Mouse (Mus musculus): ENCODE measurements around the gene Itga2b.

Gene Itga2b

DNA sequence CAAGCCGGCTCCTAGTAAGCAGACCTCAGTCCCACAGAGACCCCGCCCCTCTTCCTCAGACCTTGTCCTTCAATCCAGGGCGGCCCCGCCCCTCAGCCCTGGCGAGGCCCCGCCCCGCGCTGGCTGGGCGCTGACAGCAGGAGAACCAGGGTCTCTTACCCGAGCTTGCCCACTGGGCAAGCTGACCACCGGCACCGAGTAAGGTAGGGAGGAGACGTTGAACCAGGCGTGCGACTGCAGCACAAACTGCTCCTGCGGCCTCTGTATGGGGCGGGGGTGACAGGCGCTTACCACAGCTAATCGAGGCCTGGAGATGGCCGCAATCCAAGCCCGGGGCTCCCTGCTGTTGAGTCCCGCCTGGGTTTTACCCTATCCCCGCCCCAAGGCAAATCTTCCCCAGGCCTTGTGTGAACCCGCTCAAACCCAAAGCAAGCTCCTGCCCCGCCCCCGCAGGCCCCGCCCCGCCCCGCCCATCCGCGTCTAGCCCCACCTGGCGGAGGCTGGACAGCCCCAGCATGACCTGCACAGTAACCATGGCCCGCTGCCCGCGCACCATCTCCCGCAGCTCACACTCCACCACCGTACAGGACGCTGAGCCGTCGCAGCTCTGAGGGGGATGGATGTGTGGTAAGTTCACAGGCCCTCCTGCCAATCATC, 14.1 kb downstream of the Itga2b start:
- DNase-seq (ENCODE audit: low spot score): peak; percentile 84

DNA sequence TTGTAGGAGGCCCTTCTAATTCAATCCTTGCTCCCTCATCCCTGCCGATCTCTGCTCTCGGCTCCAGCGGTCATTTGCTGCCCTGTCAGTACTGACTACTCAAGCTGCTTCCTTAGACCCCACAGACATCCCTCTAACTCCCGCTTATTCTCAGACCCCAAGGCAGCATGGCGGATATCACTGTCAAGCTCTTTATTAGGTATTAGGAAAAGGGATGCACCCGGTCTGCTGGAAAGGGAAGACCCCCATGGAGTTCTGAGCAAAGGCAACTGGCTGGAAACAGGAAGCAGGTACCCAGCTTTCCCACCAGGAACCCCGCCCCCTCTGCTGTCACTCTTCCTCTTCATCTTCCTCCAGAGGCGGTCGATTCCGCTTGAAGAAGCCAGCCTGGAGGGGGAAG, 16.8 kb downstream of the Itga2b start:
- no peak for DNase-seq (ENCODE audit: low spot score)

DNA sequence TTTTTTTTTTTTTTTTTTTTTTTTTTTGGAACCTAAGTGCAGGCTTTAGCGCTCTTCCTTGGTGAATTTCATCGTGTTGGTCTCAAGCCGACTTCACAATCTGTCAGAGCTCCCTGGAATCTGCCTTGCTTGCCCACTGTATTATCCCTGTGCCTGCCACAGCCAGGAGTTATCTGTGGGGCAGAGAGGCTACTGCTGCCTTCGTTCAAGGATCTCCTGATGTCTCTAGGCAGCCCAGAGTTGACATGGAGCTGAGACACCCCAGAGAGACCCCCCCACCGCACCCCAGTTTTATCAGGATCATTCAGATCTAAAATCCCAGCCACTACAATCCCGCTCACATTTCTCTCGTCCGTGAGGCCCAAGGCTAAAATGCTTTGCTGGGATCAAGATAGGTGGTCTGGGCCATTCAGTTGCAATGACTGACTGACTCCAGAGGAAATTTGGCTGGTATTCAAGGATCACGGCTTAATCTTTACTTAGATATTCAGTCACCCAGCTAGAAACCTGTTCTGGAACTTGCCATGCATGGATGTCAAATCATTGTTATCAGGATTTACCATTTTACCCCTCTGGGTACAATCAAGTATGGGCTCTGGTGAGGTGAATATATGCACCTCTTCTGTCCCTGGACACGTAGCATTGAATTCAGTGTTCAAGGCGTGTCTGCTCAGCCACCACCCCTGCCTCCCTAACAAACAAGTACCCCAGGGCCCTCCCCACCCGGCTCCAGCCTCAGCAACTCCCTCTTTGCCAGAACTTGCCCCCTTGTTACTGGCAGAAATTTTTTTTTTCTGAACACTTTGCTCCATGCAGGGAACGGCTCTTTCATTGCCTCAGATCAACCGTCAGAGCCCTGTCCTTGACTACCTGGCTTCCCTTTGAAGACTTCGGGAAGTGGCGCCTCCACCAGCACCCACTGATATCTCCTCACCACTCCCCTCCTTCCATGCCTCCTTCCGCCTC, 20.6 kb downstream of the Itga2b start:
- no peak for DNase-seq (ENCODE audit: low spot score)

DNA sequence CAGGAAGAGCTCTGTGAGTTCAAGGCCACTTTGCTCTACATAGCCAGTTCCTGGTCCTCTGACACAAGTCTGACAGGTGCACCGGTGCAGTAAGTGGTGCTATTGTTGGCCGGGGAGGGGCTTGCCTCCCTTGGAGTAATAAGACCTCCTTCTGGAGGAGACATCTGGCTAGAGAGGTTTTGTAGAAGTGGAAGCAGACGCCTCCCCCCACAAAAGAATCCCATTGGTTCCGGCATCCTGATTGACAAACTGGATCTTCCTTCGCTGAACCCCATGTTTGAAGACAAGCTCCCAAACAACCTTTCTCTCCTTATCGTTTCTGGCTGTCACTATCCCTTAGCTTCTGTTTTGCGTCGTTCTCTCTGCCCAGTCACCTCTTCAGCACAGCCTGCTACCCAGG, 21.6 kb downstream of the Itga2b start:
- no peak for DNase-seq (ENCODE audit: low spot score)

DNA sequence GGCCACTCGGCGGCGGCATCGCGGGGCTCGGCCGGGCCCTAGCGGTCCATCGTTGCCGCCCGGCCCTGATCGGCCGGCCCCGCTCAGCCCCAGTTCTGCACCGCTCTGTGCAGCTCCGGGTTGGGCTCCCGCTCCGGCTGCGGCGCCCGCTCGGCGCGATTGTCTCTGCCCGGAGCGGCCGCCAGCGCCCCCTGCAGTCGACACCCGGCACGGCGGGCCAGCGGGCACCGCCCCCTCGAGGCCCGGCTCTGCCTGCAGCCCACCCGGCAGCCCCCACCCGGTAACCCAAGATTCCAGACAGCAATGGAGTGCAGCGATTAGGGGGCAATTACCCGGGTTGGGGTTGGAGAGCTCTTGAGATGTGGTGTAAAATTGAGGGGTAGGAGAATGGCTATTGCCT, 22.4 kb downstream of the Itga2b start, which contains the start of gene Fam171a2:
Fam171a2 (minus strand) TSS at position 186 of the 400 bp plus-strand sequence.
- peak; percentile 60 for DNase-seq (ENCODE audit: low spot score)

DNA sequence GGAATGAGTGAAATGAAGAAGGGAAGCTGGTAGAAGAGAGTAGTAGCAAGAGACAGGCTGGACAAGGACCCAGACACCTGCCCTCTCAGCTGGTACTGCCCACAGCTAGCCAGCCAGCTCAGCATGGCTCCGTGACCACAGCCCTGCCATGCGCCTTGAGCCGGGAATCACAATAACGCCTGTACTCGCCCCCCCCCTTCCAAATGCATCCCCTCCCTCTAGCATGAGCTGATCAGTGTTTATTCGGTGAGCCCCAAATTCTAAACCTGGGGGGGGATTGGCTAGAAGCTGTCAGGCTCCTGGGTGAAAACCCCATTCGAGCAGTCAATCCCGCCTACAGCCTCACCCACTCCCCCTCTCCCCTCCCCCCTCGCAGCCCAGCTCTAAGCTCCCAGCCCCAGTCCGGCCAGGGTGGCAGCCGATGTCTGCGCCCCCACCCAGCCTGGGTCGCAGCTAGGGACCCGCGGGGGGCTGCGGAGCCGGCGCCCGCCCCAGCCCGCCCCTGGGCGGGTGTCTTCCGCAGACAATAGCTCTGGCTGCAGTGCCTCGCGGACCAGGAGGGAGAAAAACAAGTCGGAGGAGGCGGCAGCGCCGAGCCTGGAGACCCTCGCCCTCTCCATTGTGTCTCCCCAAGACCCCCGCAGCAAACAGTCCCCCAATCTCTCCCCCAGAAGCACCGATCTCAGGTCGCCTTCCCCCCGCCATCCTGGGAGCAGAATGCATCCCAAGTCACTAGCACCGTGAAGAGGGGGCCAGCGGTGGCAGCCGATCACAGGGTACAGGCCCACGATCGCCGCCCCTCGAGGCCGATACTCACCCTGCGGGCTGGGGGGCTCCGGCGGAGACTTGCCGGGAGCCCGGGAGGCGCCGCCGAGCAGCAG, 23.1 kb downstream of the Itga2b start:
- no peak for DNase-seq (ENCODE audit: low spot score)

DNA sequence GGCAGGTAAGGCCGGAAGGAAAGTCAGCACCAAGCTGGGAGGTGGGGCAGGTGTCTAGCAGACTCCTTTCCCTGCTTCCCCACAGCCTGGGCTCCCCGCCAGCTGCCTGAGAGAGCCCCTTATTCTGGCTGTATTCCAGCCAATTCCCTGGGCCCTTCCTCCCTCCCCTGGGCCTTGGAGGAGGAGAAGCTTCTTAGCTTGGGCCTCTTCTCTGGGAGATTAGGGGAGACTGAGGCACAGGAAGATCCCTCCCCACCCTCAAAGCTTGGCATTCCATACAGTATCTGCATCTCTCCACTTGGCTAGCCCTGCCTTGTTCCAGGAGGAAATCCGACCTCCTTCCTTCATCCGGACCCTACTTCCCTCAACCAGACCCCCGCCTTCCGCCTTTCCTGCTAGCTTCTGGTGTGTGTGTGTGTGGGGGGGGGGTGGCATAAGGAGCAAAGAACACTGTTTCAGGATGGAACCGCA, 24.0 kb downstream of the Itga2b start:
- no peak for DNase-seq (ENCODE audit: low spot score)

DNA sequence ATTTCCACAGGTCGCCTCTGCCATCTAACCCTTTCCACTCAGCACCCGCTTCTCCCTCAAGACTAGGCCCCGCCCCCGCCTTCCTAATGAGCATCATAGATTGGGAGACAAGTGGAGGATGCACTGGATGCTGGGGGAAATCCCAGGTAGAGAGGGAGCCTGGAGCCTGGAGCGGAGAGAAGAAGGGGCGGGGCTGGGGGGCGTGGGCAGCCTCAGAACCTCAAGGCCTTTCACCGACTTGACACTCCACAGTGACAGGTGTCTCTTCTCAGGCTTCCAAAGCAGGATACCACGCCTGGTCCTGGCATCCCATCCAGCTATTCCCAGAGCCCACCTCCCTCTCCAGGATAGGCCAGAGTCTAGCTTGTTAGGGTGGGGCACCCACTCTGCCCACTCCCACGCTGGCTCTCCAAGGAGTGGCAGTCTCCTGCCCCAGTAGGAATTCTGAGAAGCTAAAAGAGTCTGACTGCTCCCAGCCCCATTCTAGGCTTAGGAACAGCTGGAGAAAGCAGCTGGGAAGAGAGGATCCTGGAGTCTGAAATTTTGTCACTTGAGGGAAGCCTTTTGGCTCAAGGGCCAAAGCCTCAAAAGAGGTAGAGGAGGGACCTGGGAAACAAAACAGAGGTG, 24.5 kb downstream of the Itga2b start:
- no peak for DNase-seq (ENCODE audit: low spot score)

DNA sequence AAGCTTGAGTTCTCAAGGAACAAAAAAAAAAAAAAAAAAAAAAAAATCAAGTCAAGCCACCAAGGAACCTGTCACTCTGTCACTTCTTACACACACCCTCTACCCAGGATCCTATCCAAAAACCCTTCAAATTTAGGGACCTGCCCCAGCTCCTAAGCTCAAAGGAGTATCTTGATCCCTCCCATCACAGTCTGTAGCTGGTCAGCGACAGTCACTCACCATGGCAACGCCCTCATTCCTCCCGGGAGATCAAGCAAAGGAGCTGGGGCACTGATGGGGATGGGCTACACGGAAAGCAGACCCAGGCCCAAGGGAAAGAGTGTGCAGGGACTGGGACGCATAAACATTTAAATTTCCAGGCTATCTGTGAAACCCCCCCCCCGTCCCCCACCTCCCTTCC, 25.1 kb downstream of the Itga2b start:
- no peak for DNase-seq (ENCODE audit: low spot score)

DNA sequence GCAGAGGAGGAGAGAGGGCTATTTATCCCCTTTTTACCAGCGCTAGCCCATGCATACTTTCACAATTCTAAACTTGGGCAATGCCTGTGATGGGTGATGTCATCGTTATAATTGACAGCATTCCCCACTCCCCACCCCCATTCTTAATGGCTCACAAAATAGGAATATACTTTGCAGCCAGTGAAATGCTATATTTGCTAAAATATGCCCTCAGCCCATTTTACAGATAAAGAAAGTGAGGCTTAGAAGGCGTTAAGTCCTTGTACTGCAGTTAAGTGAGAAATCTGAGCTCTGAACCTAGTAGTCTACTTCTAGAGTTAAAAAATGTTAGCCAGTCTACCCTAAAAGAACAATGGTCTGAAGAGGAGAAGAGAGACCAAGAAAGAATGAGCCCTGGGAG, 25.6 kb downstream of the Itga2b start:
- no peak for DNase-seq (ENCODE audit: low spot score)

DNA sequence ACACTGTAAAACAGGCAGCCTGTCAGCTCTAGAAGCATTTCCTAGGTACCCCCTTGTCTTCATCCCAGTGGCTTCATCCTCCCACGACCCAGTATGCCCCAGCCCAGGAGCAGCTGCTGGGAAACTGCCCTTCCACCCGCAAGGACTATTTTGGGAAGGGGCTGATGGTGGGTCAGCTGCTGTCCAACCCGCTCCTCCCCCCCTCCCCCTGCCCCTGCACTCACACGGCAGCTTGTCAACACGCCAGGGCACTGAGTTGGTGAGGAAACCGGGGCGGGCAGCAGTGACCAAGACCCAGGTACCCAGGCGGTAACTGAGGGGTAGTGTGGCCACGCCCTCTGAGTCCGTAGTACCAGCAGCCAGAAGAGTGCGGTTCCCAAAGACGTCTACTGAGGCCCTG, 26.2 kb downstream of the Itga2b start:
- DNase-seq (ENCODE audit: low spot score): no peak

DNA sequence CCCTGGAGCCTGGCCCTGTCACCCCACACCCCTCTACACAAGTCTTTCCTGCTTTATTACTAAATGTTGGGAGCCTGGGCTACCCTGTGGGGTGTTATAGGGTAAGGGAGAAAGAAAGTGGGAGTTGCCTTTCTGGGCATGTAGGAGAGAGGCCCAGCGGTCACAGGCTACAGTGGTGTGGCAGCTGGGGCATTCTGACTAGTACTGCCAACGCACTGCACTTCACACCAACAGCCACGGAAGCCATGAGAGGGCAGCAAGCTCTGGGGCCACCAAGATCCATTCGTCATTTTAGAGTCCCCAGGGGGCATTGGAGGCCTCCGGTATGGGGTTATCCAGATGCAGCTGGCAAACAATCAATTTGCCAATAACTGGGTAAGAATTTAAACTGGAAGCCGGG, 27.8 kb downstream of the Itga2b start:
- DNase-seq (ENCODE audit: low spot score): no peak

DNA sequence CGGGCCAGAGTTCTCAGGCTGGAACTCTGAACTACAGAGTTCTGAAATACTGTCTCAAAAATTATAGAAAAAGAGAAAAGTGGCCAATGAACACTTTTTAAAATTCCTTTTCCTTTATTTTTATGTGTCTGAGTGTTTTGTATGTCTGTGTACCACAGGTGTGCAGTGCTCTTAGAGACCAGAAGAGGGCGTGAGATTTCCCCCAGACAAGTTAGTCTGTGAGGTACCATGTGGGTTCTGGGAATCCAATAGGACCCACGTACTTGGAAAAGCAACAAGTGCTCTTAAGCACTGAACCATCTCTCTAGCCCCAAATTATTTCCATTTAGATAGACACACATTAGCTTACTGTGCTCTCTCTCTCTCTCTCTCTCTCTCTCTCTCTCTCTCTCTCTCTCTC, 28.5 kb downstream of the Itga2b start:
- no peak for DNase-seq (ENCODE audit: low spot score)

DNA sequence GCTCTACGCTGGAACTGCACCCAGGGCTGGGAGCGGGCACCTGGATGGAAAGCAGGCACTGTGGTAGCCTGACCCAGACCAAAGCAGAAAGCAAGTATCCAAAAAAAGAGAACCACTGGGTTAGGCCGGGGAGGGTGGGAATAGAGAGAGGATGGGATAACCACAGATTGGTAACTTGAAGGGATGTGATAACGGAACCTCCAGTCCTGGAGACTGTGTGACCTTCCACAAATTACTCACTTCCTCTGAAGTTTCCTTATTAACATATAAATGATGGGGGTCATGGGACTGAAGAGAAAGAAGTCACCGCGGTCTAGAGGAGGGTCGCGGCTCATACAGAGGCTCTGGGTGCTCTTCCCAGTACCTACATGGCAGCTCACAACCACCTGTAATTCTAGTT, 29.7 kb downstream of the Itga2b start:
- no peak for DNase-seq (ENCODE audit: low spot score)

DNA sequence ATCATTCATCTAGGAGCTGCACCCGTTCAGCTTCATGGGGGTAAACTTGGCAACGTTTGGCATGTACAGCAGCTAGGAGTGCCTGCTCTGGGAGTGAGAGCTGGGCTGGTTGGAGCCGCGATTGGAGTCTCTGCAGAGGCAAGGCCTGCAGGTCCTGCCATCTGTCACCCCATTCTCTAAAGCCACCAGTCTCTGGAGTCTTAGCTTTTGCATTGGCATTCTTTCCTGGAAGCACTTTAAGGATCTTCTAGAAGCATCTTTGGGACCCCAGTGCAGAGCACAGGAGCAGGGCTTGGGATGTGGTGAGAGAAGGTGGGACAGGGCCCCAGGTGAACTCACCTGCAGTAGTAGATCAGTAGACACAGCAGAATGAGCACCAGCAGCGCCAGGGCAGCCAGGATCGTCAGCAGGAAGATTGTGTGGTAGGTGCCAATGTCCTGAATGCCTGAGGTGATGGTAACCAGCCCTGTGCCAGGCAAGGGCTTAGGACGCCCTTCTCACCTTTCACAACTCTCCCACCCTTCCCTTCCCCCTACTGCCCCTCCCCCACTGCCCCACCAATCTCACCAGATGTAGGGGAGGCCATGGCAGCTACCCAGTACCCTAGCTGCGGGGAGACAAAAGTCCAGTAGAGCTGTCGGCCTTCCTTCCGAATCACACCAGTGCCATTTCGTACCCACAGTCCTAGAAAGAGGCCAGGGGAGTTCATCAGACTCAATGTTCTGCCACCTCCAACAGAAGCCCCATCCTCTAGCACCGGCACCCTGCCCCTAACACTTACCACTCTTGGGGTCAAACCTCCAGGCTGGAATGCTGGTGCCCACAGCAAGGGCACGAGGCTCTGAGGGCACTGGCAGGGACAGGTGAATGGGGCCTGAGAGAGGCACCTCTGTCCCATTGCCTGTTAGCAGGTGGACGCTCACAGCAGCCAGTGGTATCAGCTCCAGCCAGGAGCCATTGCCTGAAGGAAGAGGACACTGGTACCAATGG, 30.5 kb downstream of the Itga2b start:
- DNase-seq (ENCODE audit: low spot score): no peak

DNA sequence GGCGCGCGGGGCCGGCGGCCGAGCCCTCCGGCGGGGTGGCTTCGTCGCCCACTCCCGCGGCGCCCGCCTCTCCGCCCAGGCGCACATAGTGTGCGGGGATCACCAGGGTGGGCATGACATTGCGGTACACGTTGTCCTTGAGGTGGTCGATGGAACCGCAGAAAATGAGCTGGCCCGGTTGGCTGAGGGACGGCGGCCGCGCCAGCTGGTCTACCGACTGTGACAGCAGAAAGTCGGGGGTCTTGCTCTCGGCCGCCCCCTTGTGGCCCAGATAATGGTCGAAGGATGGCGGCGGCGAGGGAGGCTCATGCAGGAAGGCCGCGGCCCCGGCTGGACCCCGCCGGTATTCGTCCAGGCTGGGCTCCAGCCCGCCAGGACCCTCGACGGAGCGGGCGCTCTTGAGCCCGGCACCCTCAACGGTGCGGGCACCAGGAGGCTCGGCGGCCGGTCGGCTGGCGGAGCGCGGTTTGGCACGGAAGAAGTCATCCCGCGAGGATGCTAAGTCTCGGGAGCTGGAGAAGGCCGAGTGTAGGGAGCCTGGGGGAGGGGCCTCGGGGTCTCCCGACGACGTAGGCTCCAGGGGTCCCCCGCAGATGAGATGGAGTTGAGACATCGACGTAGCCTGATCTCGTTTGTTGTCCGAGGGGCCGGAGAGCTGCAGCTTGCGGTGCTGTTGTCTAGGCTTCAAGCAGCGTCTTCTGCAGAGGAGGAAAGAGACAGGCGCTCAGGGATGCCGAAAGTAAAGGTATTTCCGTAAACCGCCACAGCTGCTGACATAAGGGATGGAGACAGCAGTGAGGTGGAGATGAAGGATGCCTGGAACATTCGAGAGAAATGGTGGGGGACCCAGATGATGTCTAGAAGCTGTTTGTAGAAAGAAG, 31.5 kb downstream of the Itga2b start:
- no peak for DNase-seq (ENCODE audit: low spot score)

DNA sequence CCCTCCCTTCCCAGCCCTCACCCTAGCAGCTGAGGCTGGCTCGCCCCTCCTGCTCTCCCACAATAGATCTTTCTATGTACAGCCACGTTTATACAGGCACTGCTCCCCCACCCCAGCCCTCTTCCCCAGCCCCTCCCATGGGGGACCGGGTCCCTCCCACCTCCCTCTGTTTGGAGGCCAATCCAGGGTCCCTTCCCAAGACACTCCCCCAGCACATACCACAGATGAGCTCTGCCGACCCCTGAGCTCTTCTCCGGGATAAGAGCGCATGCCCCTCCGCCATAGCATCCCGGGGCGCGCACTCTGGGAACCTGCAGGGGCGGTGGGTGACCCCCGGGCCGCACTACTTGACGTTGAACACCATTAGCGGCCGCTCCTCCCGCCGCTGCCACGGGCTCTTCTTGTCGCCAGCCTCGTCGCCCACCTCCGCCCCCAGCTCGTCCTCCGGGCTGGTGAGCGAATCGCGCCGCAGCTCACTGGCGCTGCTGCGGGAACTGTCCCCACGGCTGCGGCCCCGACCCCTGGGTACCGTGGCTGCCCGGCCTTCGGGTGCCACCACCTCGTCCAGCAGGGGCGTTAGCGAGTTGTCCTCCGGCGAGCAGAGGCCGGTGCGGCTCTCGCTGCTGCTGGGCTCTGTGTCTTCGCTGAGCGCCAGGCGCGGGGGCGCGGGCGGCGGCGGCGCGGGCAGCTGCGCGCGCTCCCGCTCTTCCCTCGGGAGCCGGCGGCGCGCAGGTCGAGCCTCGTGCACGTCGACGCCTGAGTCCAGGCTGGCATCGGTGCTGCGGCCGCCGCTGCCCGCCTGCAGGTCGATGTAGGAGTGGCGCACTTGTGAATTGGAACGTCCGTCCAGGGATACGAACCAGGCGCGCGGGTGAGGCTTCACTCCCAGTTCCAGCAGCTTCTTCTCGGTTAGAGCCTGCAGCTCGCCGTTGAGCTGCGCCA, 32.5 kb downstream of the Itga2b start:
- DNase-seq (ENCODE audit: low spot score): no peak

DNA sequence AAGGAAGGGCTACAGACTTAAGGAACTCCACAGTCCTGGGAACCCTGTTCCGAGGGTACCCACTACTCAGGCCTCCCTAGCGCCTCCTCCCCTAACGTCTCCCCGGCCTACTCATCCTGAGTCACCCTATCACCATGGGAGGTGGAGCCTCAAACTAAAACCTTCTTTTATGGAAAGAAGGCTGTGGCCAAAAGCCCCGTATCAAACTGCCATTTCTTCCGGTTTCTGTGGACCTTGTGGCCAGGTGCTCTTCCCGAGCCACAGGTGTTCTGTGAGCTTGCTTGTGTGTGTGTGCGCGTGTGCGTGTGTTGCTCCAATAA, 33.5 kb downstream of the Itga2b start:
- DNase-seq (ENCODE audit: low spot score): no peak

Data from adipocyte (in vitro differentiated cells).